Mouse (Mus musculus): Measurements from ENCODE around the gene Nipbl.
A peak's percentile ranks its signal among the peaks of the same experiment; 100 is the strongest.

DNA sequence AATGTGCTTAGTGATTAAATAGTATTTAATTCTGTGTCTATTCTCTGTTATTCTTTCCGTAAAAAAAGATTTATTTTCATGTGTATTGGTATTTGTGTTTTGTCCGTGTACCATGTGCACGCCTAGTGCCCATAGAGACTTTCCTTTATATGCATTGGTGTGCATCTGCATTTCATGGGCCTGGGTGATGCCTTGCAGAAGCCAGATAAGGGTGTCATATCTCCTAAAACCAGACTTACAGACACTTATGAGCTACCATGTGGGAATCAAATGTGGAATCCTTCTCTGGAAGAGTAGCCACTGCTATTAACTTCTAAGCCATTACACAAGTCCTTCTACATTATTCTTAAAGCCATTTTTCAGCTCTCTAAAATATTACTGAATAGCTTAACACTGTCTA, 112.7 kb downstream of the Nipbl start:
- TF ChIP-seq CTCF (IDR thresholded peaks at IDR 0.05; ENCODE audit: low read depth, low read length) (no peak), POLR2AphosphoS5 (IDR thresholded peaks at IDR 0.05; ENCODE audit: insufficient replicate concordance, low read depth, low read length) (no peak), TAL1 (conservative IDR thresholded peaks at IDR 0.05; ENCODE audit: low read depth, low read length) (peak; percentile 55)

All from G1E (cell line).